Mouse (Mus musculus) embryonic fibroblast, embryonic 13.5 days (primary cell): ENCODE measurements at regions not wholly inside any gene's neighbourhood (a gene's known extent, or its start where the extent isn't known, plus 50 kb on each side); places are given as distances from the start of the nearest gene placed in this dataset.

Experiments
- CTCF ChIP-seq: IDR thresholded peaks from 2 replicates; pipeline ENCODE4 v1.5.1; 2011; ENCODE audit warnings: mild to moderate bottlenecking, control low read depth, low read length, moderate library complexity, borderline replicate concordance; ENCODE audit not compliant: insufficient read depth
- POLR2A ChIP-seq: IDR thresholded peaks from 2 replicates; pipeline ENCODE4 v1.6.1; 2011; ENCODE audit warnings: low read depth, mild to moderate bottlenecking, control low read depth, low read length, moderate library complexity

- no peak for TF ChIP-seq POLR2A
- no peak for TF ChIP-seq CTCF
Observed at GRCm38 (mm10) chr3:61846703-61847102, 481.0 kb upstream of the B430305J03Rik start.
